Mouse (Mus musculus) monocyte, adult 5-6 weeks (primary cell): ENCODE measurements around the gene Ctrc. TPM values are rescaled to one million over a fixed set of nuclear protein-coding genes. Genes with fewer than 3 reads are reported as not detected.

ENCODE experiments used
- ATAC-seq: fragments of 153-309, 156-312 bp; replicated peaks from 2 replicates; pipeline ENCODE4 v1.8.0; 2017; ENCODE audit warnings: mild to moderate bottlenecking; ENCODE audit not compliant: low TSS enrichment, insufficient number of reproducible peaks, severe bottlenecking, poor library complexity, low FRiP score
- total RNA-seq: library from RNA; stranded (forward); fragments of 200-1000, 200-491, 200-594 nt; gene quantifications from 3 replicates; pipeline ENCODE4 v1.2.3, GENCODE M21; 2017

The Ctrc gene
- total RNA-seq: not detected in 3 replicates

DNA sequence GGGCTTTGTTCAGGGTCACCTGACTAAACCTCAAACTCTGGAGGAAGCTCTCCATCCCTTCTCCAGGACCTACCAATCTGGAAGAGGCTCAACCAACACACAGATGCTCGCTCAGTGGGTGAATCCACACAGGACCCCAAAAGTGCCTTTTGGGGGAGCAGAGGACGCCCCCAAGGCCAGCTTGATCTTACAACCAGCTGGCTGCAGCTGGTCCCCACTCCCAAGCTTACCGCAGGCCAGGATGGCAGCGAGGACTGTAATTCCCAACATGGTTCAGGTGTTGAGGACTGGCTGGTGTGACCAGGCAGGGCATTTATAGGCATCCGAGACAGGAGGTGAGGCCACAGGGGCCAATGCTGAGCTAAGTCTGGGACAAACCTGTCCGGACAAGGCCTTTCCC lies at the start of gene Ctrc:
Ctrc (minus strand) TSS at position 361 of the 400 bp plus-strand sequence.
- no peak for ATAC-seq

GRCm38 (mm10) chr4:141895772-141896171 lies 49.6 kb upstream of the Ctrc start:
- no peak for ATAC-seq

DNA sequence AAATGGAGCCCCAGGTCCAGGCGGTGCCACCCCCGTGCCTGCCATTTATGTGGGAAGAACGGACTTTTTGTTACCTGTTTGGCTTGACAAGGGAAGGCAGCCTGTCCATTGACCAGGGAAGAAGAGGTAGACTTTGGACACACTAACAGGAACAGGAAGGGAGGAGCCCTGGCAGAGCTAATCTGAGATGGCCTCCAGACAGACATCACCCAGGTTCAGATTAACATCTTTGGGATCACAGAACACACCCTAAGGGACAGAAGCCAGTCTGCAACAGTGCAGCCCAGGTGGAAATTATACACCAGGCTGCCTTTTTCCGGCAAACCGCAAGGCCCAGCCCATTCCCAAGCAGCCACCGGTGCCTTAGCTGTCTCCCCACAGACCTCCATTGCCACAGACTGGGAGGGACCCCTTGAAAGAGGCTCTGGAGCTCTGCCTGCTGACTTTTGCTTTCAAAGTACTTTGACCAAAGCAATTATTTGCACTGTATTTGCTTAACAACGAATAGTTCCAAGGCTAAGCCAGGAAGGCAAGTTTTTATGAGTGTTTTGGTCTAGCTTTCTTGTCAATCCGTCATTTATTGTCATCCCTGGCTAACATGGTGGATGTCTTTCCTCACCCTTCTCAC lies 47.1 kb upstream of the Ctrc start:
- no peak for ATAC-seq

DNA sequence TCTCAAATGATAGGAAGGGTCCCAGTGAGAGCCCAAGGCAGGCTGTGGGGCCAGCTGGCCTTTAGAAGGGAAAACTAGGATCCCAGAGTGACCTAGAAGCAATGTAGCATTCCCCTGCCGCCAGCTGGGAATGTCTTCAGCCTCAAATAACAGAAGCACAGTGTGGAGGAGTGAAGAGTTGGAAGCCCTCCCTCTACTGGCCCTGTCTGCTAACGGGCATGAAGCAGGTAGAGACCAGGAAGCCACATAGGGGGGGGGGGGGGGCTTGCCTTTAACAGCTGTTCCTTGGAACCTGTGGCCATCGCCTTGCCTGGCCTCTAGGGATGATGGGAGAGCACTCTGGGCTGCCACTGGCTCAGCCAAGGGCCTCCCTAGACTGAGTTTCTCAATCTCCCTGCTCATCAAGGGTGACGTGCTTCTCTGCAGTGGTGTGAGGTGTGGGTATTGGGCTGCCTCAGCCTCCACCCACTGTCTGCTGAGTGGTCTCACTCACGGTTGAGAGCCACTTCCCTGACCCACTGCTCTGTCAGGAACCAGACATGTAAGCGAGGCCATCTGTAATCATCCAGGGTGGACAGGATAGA lies 40.3 kb upstream of the Ctrc start:
- peak; percentile 28; the same call in 1 of the 2 replicates for ATAC-seq

DNA sequence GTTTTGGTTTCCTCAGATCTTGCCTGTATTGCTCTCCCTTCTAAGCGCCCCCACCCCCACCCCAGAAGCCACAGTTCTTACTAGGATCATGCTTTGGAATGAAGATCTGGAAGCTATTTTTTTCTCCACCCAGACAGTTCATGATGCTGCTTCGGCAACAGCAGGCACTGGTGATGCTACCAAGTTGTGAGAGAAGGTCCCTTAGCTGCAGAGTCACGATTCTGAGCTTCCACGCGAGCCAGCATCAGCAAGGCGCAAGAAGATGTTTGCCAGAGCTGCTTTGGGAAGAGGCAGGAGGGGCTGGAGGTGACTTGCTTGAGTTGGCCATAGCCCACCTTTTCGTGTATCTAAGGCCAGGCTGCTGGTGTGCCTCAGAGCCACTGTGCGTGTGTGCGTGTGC lies 39.3 kb upstream of the Ctrc start:
- ATAC-seq: no peak

GRCm38 (mm10) chr4:141882858-141883257 lies 36.7 kb upstream of the Ctrc start:
- ATAC-seq: no peak

- ATAC-seq: no peak
Measured at GRCm38 (mm10) chr4:141881950-141882349, 35.8 kb upstream of the Ctrc start.

DNA sequence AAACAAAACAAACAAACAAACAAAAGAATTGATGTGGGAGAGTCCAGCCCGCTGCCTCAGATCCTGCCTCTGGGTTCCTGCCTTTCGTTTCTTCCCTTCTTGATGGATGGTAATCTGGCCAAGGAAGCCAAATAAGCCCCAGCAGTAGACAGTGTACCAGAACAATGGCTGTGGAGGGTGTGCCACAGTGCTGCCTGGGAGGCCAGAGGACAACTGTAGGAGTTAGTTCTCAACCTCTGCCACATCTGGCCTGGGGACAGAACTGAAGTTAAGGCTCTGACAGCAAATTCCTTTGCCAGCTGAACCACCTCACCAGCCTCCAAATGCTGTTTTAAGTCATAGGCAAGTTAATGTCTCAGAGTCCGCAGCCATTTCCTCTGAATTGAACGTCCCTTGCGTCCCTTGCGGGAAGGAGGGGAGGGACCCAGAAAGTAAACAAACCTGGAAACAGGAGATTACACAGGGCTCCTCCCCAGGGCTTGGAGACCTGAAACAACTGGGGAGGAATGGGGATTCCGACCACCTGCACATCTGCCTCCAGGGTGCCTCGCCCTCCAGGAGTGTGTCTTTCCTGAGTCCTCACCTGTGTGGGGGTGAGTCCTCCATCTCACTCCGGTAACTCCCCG lies 35.2 kb upstream of the Ctrc start:
- no peak for ATAC-seq

DNA sequence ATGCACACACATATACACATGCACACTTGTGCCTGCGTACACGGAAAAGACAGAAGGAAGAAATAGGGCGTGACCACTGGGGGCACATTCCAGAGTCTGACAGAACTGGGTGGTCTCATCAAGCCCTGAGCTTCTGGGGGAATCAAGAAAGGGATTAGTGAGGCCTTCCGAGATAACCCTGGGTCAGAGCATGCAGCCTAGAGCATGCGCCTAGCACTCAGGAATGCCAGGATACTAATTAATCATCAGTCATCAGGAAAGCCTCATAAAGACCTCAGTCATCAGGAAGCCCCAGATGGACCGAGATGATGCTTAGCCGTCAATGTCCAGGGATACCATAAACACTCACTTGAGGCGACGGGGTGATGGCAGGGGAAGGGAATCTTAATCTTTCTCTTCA lies 33.7 kb upstream of the Ctrc start:
- ATAC-seq: no peak

DNA sequence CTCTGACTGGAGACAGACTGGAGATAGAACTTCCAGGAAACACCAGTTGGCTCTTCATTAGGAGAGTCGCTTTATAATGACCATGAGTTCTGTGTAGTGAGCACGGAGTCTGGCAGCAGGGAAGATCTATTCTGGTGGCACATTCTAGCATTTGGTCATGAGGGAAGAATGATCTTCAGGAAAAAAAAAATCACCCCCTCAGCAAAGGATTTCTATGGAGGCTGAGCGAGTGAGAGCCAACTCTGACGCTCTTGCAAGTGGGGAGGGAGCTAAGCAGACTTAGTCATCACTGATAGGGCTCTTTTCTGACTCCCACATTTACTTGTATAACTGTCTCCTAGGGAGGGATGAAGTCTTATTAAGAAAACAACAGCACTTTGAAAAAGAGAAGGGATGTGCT lies 32.9 kb upstream of the Ctrc start:
- ATAC-seq: no peak

- no peak for ATAC-seq
Measured at GRCm38 (mm10) chr4:141878621-141879020, 32.5 kb upstream of the Ctrc start.

GRCm38 (mm10) chr4:141875481-141876108 lies 29.4 kb upstream of the Ctrc start:
- ATAC-seq: no peak

GRCm38 (mm10) chr4:141874601-141875460 lies 28.7 kb upstream of the Ctrc start, which contains the start of gene Efhd2:
Gene Efhd2 (minus strand): TSS chr4:141874920.
- peak; percentile 43; the same call in 1 of the 2 replicates for ATAC-seq

- no peak for ATAC-seq
Measured at GRCm38 (mm10) chr4:141874111-141874600, 28.0 kb upstream of the Ctrc start.

- ATAC-seq: no peak
Measured at GRCm38 (mm10) chr4:141872977-141873376, 26.8 kb upstream of the Ctrc start.

GRCm38 (mm10) chr4:141871909-141872308 lies 25.8 kb upstream of the Ctrc start:
- no peak for ATAC-seq

DNA sequence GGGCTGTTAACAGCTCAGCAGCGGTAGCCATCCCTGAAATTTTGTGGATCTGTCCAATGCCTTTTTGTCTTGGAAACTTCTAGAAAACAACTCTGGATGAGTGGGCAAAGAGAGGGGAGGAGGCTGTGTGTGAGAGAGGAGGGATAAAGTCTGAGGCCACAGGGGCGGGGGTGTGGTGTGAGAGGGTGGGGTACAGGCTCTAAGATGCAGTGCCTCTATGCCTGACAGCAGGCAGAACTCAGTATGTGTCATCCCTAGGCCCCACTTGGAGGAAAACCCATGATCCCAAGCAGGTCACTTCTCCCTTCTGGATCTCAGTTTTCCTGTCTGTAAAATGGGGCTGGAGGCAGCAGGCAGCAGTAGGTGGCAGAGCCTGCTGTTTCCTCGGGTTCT lies 25.2 kb upstream of the Ctrc start:
- ATAC-seq: 0 out of 2 replicates have a peak, but pooled peaks have one; percentile 14

- ATAC-seq: peak; percentile 70
Measured at GRCm38 (mm10) chr4:141870666-141871332, 24.6 kb upstream of the Ctrc start.
